Mouse (Mus musculus): Measurements from ENCODE around the gene Lypd6. TPM values are rescaled to one million over a fixed set of nuclear protein-coding genes. Genes with fewer than 3 reads are reported as not detected.
A peak's percentile ranks its signal among the peaks of the same experiment; 100 is the strongest.

The Lypd6 gene
- polyA plus RNA-seq, 1 experiment from 2014 or later, result 31.2 TPM

GRCm38 (mm10) chr2:50186711-50187405, 120.6 kb downstream of the Lypd6 start:
- H3K27me3 ChIP-seq (ENCODE audit: control insufficient read depth, insufficient read depth, low read length), result no peaks in the 10 kb centered on the region
- 17% methylated on average over 12 of the region's 12 CpGs for WGBS
- H3K4me1 ChIP-seq (ENCODE audit: control insufficient read depth, insufficient read depth, low read length), result no peaks in the 10 kb centered on the region
- no peak overlapping the region for H3K4me3 ChIP-seq (ENCODE audit: low read depth, low read length)
- no peak overlapping the region for H3K9ac ChIP-seq (replicated peaks; ENCODE audit: low read depth, low read length)
- no peaks in the 10 kb centered on the region for H3K36me3 ChIP-seq (ENCODE audit: control insufficient read depth, insufficient read depth, low read length)
- H3K27ac ChIP-seq (ENCODE audit: low read length), result no peak overlapping the region
- H3K9me3 ChIP-seq (ENCODE audit: control insufficient read depth, low read depth, low read length), result no peaks in the 10 kb centered on the region
- ATAC-seq (ENCODE audit: insufficient number of reproducible peaks, insufficient read depth, low FRiP score, low read depth), result no peak
- H3K4me2 ChIP-seq (replicated peaks; ENCODE audit: low read depth, low read length), result 0 out of 2 replicates have a peak overlapping the region, but pooled peaks have one; percentile 2

- H3K36me3 ChIP-seq (ENCODE audit: control insufficient read depth, insufficient read depth, low read length), result no peaks in the 10 kb centered on the region
- no peak overlapping the region for H3K27ac ChIP-seq (ENCODE audit: low read length)
- no peak for ATAC-seq (ENCODE audit: insufficient number of reproducible peaks, insufficient read depth, low FRiP score, low read depth)
These were observed 122.6 kb downstream of the Lypd6 start for GRCm38 (mm10) chr2:50188856-50189255.

GRCm38 (mm10) chr2:50196681-50197080, 130.5 kb downstream of the Lypd6 start:
- no peak overlapping the region for H3K4me2 ChIP-seq (replicated peaks; ENCODE audit: low read depth, low read length)
- H3K4me1 ChIP-seq (ENCODE audit: control insufficient read depth, insufficient read depth, low read length), result no peaks in the 10 kb centered on the region
- H3K4me3 ChIP-seq (ENCODE audit: low read depth, low read length), result no peak overlapping the region
- 47% methylated on average over 1 of the region's 1 CpGs for WGBS
- no peak overlapping the region for H3K9ac ChIP-seq (replicated peaks; ENCODE audit: low read depth, low read length)
- no peaks in the 10 kb centered on the region for H3K27me3 ChIP-seq (ENCODE audit: control insufficient read depth, insufficient read depth, low read length)
- no peak overlapping the region for H3K27ac ChIP-seq (ENCODE audit: low read length)
- no peaks in the 10 kb centered on the region for H3K9me3 ChIP-seq (ENCODE audit: control insufficient read depth, low read depth, low read length)
- no peaks in the 10 kb centered on the region for H3K36me3 ChIP-seq (ENCODE audit: control insufficient read depth, insufficient read depth, low read length)
- no peak for ATAC-seq (ENCODE audit: insufficient number of reproducible peaks, insufficient read depth, low FRiP score, low read depth)

More at GRCm38 (mm10) chr2:50188856-50189255, 122.6 kb downstream of the Lypd6 start:
- no peaks in the 10 kb centered on the region for H3K9me3 ChIP-seq (ENCODE audit: control insufficient read depth, low read depth, low read length)
- no peaks in the 10 kb centered on the region for H3K4me1 ChIP-seq (ENCODE audit: control insufficient read depth, insufficient read depth, low read length)
- H3K4me3 ChIP-seq (ENCODE audit: low read depth, low read length), result no peak overlapping the region
- no peak overlapping the region for H3K9ac ChIP-seq (replicated peaks; ENCODE audit: low read depth, low read length)
- no peak overlapping the region for H3K4me2 ChIP-seq (replicated peaks; ENCODE audit: low read depth, low read length)
- WGBS, result 79% methylated on average over 3 of the region's 3 CpGs
- H3K27me3 ChIP-seq (ENCODE audit: control insufficient read depth, insufficient read depth, low read length), result no peaks in the 10 kb centered on the region

- no peak overlapping the region for H3K4me2 ChIP-seq (replicated peaks; ENCODE audit: low read depth, low read length)
- no peaks in the 10 kb centered on the region for H3K27me3 ChIP-seq (ENCODE audit: control insufficient read depth, insufficient read depth, low read length)
- no peak overlapping the region for H3K27ac ChIP-seq (ENCODE audit: low read length)
- 68% methylated on average over 4 of the region's 4 CpGs for WGBS
- no peaks in the 10 kb centered on the region for H3K4me1 ChIP-seq (ENCODE audit: control insufficient read depth, insufficient read depth, low read length)
- no peak overlapping the region for H3K4me3 ChIP-seq (ENCODE audit: low read depth, low read length)
- no peak overlapping the region for H3K9ac ChIP-seq (replicated peaks; ENCODE audit: low read depth, low read length)
- no peaks in the 10 kb centered on the region for H3K9me3 ChIP-seq (ENCODE audit: control insufficient read depth, low read depth, low read length)
- H3K36me3 ChIP-seq (ENCODE audit: control insufficient read depth, insufficient read depth, low read length), result no peaks in the 10 kb centered on the region
- ATAC-seq (ENCODE audit: insufficient number of reproducible peaks, insufficient read depth, low FRiP score, low read depth), result no peak
These were observed 131.6 kb downstream of the Lypd6 start for GRCm38 (mm10) chr2:50197801-50198200.

- Histone ChIP-seq H3K27ac (ENCODE audit: low read length) (no peak overlapping the region), H3K4me2 (replicated peaks; ENCODE audit: low read depth, low read length) (no peak overlapping the region), H3K4me1 (ENCODE audit: control insufficient read depth, insufficient read depth, low read length) (no peaks in the 10 kb centered on the region), H3K27me3 (ENCODE audit: control insufficient read depth, insufficient read depth, low read length) (no peaks in the 10 kb centered on the region), H3K4me3 (ENCODE audit: low read depth, low read length) (no peak overlapping the region), H3K36me3 (ENCODE audit: control insufficient read depth, insufficient read depth, low read length) (no peaks in the 10 kb centered on the region), H3K9me3 (ENCODE audit: control insufficient read depth, low read depth, low read length) (no peaks in the 10 kb centered on the region), H3K9ac (replicated peaks; ENCODE audit: low read depth, low read length) (no peak overlapping the region)
- ATAC-seq (ENCODE audit: insufficient number of reproducible peaks, insufficient read depth, low FRiP score, low read depth), result no peak
- WGBS, result 39% methylated on average over 2 of the region's 2 CpGs
These were observed 134.3 kb downstream of the Lypd6 start for GRCm38 (mm10) chr2:50200541-50200940.

GRCm38 (mm10) chr2:50220574-50220973, 154.3 kb downstream of the Lypd6 start:
- H3K36me3 ChIP-seq (ENCODE audit: control insufficient read depth, insufficient read depth, low read length), result no peaks in the 10 kb centered on the region
- no peak for ATAC-seq (ENCODE audit: insufficient number of reproducible peaks, insufficient read depth, low FRiP score, low read depth)
- H3K4me3 ChIP-seq (ENCODE audit: low read depth, low read length), result no peak overlapping the region
- no peaks in the 10 kb centered on the region for H3K27me3 ChIP-seq (ENCODE audit: control insufficient read depth, insufficient read depth, low read length)
- H3K27ac ChIP-seq (ENCODE audit: low read length), result no peak overlapping the region
- no peak overlapping the region for H3K9ac ChIP-seq (replicated peaks; ENCODE audit: low read depth, low read length)
- no peaks in the 10 kb centered on the region for H3K9me3 ChIP-seq (ENCODE audit: control insufficient read depth, low read depth, low read length)
- WGBS, result 75% methylated on average over 7 of the region's 7 CpGs
- no peak overlapping the region for H3K4me2 ChIP-seq (replicated peaks; ENCODE audit: low read depth, low read length)
- H3K4me1 ChIP-seq (ENCODE audit: control insufficient read depth, insufficient read depth, low read length), result no peaks in the 10 kb centered on the region

GRCm38 (mm10) chr2:50225019-50225418, 158.8 kb downstream of the Lypd6 start:
- H3K9ac ChIP-seq (replicated peaks; ENCODE audit: low read depth, low read length), result no peak overlapping the region
- no peaks in the 10 kb centered on the region for H3K27me3 ChIP-seq (ENCODE audit: control insufficient read depth, insufficient read depth, low read length)
- H3K4me3 ChIP-seq (ENCODE audit: low read depth, low read length), result no peak overlapping the region
- no peak for ATAC-seq (ENCODE audit: insufficient number of reproducible peaks, insufficient read depth, low FRiP score, low read depth)
- no peaks in the 10 kb centered on the region for H3K4me1 ChIP-seq (ENCODE audit: control insufficient read depth, insufficient read depth, low read length)
- H3K9me3 ChIP-seq (ENCODE audit: control insufficient read depth, low read depth, low read length), result no peaks in the 10 kb centered on the region
- WGBS, result 75% methylated on average over 4 of the region's 4 CpGs
- H3K27ac ChIP-seq (ENCODE audit: low read length), result no peak overlapping the region
- H3K36me3 ChIP-seq (ENCODE audit: control insufficient read depth, insufficient read depth, low read length), result no peaks in the 10 kb centered on the region
- H3K4me2 ChIP-seq (replicated peaks; ENCODE audit: low read depth, low read length), result no peak overlapping the region

- Histone ChIP-seq H3K27ac (ENCODE audit: low read length) (no peak overlapping the region), H3K4me2 (replicated peaks; ENCODE audit: low read depth, low read length) (no peak overlapping the region), H3K27me3 (ENCODE audit: control insufficient read depth, insufficient read depth, low read length) (no peaks in the 10 kb centered on the region), H3K4me3 (ENCODE audit: low read depth, low read length) (no peak overlapping the region), H3K9ac (replicated peaks; ENCODE audit: low read depth, low read length) (no peak overlapping the region), H3K4me1 (ENCODE audit: control insufficient read depth, insufficient read depth, low read length) (no peaks in the 10 kb centered on the region), H3K36me3 (ENCODE audit: control insufficient read depth, insufficient read depth, low read length) (no peaks in the 10 kb centered on the region), H3K9me3 (ENCODE audit: control insufficient read depth, low read depth, low read length) (no peaks in the 10 kb centered on the region; the same call in 1 of the 2 replicates)
- 64% methylated on average over 8 of the region's 8 CpGs for WGBS
- no peak for ATAC-seq (ENCODE audit: insufficient number of reproducible peaks, insufficient read depth, low FRiP score, low read depth)
These were observed 167.3 kb downstream of the Lypd6 start for GRCm38 (mm10) chr2:50233491-50233890.
